ENCODE assay signal across 6 mouse cellular contexts in genomic region chr6:124686644-124687043, GRCm38 (mm10). TPM values are rescaled to one million over a fixed set of nuclear protein-coding genes. Genes with fewer than 3 reads are reported as not detected.
"Had no signal": no experiment of that assay in that cellular context is flagged by ENCODE, and none has a peak within 500 bp of the region (broad histone marks: within the 10 kb centered on the region; RNA-seq: fewer than 3 reads in every experiment).

No protein-coding gene starts in this region.

RNA-seq across cellular contexts. Expression of gene C1s2, which starts 50.8 kb away (rescaled TPM):
- polyA plus RNA-seq: limb, embryonic 11.5 days; limb, embryonic 15.5 days; liver, embryonic 15.5 days; lung, embryonic 14.5 days; macrophage; midbrain, embryonic 12.5 days had no signal
